Mouse (Mus musculus): Measurements from ENCODE around the gene Lipc. TPM values are rescaled to one million over a fixed set of nuclear protein-coding genes. Genes with fewer than 3 reads are reported as not detected.
A peak's percentile ranks its signal among the peaks of the same experiment; 100 is the strongest.
"Not testable (repeated sequence)": the region's sequence is repeated elsewhere in the genome, so short reads cannot be mapped to it uniquely, and the experiment has no call there.

Lipc gene
- total RNA-seq, 2 experiments from 2014 or later = 0.25 to 0.29 TPM

GRCm38 (mm10) chr9:70875059-70875458 is 77.0 kb downstream of the Lipc start:
- intact Hi-C loops (cut with DNase I) = no loop called here

GRCm38 (mm10) chr9:70872675-70873074 is 79.4 kb downstream of the Lipc start:
- intact Hi-C loops (cut with DNase I) = no loop called here
- no peak for DNase-seq (ENCODE audit: low spot score in 2 of 2)

More at GRCm38 (mm10) chr9:70875059-70875458, 77.0 kb downstream of the Lipc start:
- DNase-seq (ENCODE audit: low spot score in 2 of 2) = no peak

DNA sequence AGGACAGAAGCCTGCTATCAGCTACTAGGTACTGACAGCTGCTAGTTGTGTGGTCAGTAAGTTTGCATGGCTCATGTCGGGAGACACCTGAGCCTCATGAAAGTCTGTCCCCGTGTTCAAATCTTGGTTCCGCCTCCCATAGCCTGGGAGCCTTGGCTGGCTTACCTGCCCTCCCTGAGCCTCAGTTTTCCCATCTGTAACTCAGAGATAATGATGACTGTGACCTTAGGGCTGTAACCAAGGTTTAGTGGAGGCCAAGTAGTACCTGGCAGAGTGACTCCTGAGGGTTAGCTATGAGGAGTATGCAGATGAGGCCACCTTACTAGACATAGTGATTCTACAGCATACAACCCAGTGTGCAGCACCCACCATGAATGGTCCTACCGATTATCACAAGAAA is 81.7 kb downstream of the Lipc start:
- intact Hi-C loops (cut with DNase I) = no loop called here
- DNase-seq (ENCODE audit: low spot score in 2 of 2) = no peak

GRCm38 (mm10) chr9:70869169-70869873 is 82.7 kb downstream of the Lipc start:
- DNase-seq (ENCODE audit: low spot score in 2 of 2) = no peak
- intact Hi-C loops (cut with DNase I) = no loop called here

DNA sequence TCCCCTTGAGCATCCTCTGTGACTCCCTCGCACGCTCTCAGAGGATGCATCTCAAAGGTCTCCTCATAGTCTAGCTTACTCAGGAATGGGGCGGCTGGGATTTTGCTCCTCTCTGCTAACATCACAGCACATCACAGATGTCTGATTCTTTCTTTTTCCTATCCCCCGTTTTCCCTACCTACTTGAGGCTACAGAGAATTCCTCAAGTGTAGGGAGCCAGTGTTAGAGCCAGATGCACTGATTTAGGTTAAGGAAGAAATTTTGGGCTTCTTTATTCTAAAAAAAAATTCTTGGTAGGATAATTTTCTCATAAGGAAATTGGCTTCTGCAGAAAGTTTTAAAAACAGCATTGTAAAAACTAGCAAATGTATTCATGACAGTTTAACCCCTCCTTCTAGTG is 84.6 kb downstream of the Lipc start:
- DNase-seq (ENCODE audit: low spot score in 2 of 2) = no peak
- intact Hi-C loops (cut with DNase I) = no loop called here

DNA sequence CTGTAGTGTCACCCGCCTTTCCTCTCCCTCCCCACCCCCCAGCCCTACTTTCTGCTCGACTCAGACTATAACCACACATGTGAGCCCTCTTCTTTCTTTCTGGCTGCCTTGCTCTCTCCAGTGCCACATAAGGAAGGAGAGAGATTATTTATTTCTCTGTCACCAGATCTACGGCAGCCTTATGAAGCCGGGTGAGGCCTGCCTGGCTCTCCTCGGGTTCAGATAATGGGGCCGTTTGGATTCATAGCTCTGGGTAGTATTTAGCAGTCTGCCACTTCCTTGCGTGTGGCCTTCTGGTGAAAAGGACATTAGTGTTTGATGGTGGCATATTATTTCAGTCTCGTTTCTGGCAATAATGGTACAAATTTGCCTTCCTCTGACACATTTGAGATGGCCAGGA is 88.0 kb downstream of the Lipc start:
- intact Hi-C loops (cut with DNase I) = no loop called here
- no peak for DNase-seq (ENCODE audit: low spot score in 2 of 2)

GRCm38 (mm10) chr9:70863299-70863698 is 88.7 kb downstream of the Lipc start:
- intact Hi-C loops (cut with DNase I) = no loop called here
- DNase-seq (ENCODE audit: low spot score in 2 of 2) = no peak

- intact Hi-C loops (cut with DNase I) = no loop called here
These were observed 92.8 kb downstream of the Lipc start for GRCm38 (mm10) chr9:70859233-70859632.

GRCm38 (mm10) chr9:70855868-70856267 is 96.2 kb downstream of the Lipc start:
- intact Hi-C loops (cut with DNase I) = no loop called here

More at GRCm38 (mm10) chr9:70859233-70859632, 92.8 kb downstream of the Lipc start:
- DNase-seq (ENCODE audit: low spot score in 2 of 2) = no peak

DNA sequence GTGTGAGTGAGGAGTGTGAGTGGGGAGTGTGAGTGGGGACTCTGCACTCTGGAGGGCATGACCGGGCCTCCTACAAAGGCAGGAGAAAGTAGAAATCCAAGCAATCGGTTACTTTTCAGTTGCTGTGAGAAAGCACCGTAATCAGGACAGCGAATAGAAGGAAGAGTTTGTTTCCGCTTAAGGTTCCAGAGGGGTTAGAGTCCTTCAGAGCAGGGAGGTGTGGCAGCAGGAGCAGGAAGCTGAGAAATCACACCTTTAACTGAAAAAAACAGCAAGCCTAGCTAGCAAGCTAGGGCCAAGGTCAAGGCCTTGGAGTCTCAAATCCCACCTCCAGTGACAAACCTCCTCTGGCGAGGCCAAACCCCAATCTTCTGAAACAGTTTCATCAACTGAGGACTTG is 97.1 kb downstream of the Lipc start:
- intact Hi-C loops (cut with DNase I) = no loop called here
- no peak for DNase-seq (ENCODE audit: low spot score in 2 of 2)

More at GRCm38 (mm10) chr9:70855868-70856267, 96.2 kb downstream of the Lipc start:
- no peak for DNase-seq (ENCODE audit: low spot score in 2 of 2)

- not testable (repeated sequence) for DNase-seq (ENCODE audit: low spot score in 2 of 2)
These were observed 98.9 kb downstream of the Lipc start for GRCm38 (mm10) chr9:70853081-70853480.

GRCm38 (mm10) chr9:70851533-70851932 is 100.5 kb downstream of the Lipc start:
- intact Hi-C loops (cut with DNase I) = no loop called here
- DNase-seq (ENCODE audit: low spot score in 2 of 2) = no peak

More at GRCm38 (mm10) chr9:70853081-70853480, 98.9 kb downstream of the Lipc start:
- intact Hi-C loops (cut with DNase I) = not testable (repeated sequence)

- intact Hi-C loops (cut with DNase I) = loop anchor here (10.0 kb wide), 2 partner anchors 173 to 227 kb away; partner anchors contain the start of gene Adam10
- DNase-seq (ENCODE audit: low spot score in 2 of 2) = peak; percentile 20 to 40
These were observed 103.8 kb downstream of the Lipc start for GRCm38 (mm10) chr9:70848135-70848770.

- no peak for DNase-seq (ENCODE audit: low spot score in 2 of 2)
- intact Hi-C loops (cut with DNase I) = loop anchor here (10.0 kb wide), 2 partner anchors 173 to 227 kb away; partner anchors contain the start of gene Adam10
These were observed 104.4 kb downstream of the Lipc start for GRCm38 (mm10) chr9:70847627-70848051.

DNA sequence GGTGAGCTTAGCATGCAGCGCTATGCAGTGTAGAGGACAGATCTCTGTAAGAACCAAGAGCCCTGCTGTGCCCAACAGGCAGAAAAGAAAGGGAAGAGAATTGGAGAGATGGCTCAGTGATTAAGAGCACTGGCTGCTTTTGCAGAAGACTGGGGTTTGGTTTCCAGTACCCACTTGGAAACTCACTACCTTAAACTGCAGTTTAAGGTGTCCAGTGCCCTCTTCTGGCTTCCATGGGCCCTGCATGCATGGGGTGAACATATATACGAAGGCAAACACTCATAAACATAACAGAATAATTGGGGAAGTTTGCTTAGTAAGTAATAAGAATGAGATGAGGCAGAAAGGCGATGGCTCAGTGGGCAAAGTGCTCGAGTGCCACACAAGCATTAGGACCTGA is 108.8 kb downstream of the Lipc start:
- no peak for DNase-seq (ENCODE audit: low spot score in 2 of 2)
- intact Hi-C loops (cut with DNase I) = loop anchor here (10.0 kb wide), 2 partner anchors 168 to 232 kb away; partner anchors contain the start of gene Adam10

DNA sequence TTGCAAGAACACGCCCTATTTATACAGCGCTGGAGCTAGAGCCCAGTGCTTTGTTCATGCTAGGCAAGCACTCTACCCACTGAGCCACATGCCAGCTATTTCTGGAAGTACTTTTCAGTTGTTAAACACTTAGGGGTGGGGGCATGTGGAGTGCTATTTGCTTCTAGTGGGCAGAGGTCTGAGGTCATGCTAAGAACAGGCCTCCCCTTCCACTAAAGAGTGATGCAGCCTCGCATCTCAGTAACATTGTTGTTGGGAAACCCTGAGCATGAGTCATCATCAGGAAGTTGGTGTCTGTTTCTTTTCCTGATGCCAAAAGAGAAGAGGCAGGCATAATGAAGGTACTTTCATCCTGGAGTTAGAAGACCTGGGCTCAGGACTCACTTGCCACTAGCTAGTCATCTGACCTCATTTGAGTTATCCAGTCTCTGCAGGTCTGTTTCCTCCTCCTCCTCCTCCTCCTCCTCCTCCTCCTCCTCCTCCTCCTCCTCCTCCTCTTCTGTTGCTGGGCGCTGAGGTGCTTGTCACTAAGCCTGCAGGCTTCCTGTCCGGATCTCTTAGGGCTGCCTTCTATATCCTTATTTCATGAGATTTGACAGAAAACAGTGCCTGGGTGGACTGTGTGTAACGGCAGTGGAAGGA is 109.6 kb downstream of the Lipc start:
- intact Hi-C loops (cut with DNase I) = loop anchor here (10.0 kb wide), 2 partner anchors 168 to 232 kb away; partner anchors contain the start of gene Adam10
- no peak for DNase-seq (ENCODE audit: low spot score in 2 of 2)

- no peak for DNase-seq (ENCODE audit: low spot score in 2 of 2)
- intact Hi-C loops (cut with DNase I) = loop anchor here (10.0 kb wide), 2 partner anchors 167 to 233 kb away; partner anchors contain the start of gene Adam10
These were observed 110.4 kb downstream of the Lipc start for GRCm38 (mm10) chr9:70841426-70842215.

DNA sequence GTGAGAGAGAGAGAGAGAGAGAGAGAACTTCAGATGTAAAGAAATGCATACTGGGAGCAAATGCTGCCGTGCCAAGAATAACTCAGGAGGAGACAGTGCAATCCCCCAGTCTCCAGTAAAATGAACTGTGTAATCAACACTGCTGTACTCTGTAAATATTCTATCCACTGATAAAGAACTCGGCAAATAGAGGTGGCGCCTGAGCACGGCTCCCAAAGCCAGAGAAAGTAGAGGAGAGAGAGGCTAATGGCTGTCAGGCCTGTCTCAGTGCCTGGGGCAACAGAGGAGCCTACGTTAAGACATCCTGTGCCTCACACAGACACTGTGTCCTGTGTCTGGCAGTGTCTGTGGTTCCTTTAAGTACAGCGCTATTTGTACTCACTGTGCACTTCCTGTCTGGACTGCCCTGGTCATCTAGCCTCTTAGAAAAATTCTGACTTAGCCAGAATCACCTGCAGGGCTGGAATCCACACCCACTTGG is 111.1 kb downstream of the Lipc start:
- intact Hi-C loops (cut with DNase I) = loop anchor here (10.0 kb wide), 2 partner anchors 166 to 234 kb away; partner anchors contain the start of gene Adam10
- no peak for DNase-seq (ENCODE audit: low spot score in 2 of 2)
